Mouse (Mus musculus): ENCODE measurements around the gene Gcnt7. TPM values are rescaled to one million over a fixed set of nuclear protein-coding genes. Genes with fewer than 3 reads are reported as not detected.
A peak's percentile ranks its signal among the peaks of the same experiment; 100 is the strongest.

Gcnt7 gene
- polyA plus RNA-seq, 1 experiment, result not detected

DNA sequence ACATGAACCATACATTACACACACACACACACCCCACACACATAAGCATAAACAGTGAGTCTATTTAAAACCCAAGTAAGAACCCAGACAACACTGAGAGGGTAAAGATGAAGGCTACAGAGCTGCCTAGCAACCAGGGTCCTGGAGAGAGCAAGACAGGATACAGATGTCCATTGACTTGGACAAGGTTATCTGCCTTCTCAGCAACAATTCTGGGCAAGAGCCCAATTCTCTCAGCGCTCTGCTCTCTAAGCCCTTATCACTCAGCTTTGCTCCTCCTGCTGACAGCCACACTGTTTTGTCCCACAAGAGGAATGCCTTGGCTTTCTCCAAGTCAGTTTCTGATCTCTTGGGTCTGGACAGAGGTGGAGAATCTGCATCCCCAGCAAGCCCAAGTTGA is 27.8 kb downstream of the Gcnt7 start:
- DNase-seq (ENCODE audit: low read depth in 1 of 2, low spot score in 2 of 2), result no peak
- WGBS, result 43% methylated on average over 1 of the region's 1 CpGs
- no peaks in the 10 kb centered on the region for H3K36me3 ChIP-seq (ENCODE audit: control insufficient read depth, insufficient read depth, low read length)
- TF ChIP-seq CTCF (IDR thresholded peaks at IDR 0.05; ENCODE audit: extremely low read depth, insufficient read depth, insufficient read length, insufficient replicate concordance) (no peak), POLR2A (IDR thresholded peaks at IDR 0.05; ENCODE audit: low read depth, low read length) (no peak)
- no peaks in the 10 kb centered on the region for H3K27me3 ChIP-seq (ENCODE audit: control insufficient read depth, insufficient read depth, low read length)
- peaks cover 10% of the 10 kb centered on the region; the same call in 1 of the 2 replicates for H3K4me1 ChIP-seq (ENCODE audit: control insufficient read depth, insufficient read depth, insufficient read length)
- H3K27ac ChIP-seq (ENCODE audit: insufficient read depth, low read length), result no peak overlapping the region
- no peak overlapping the region for H3K4me3 ChIP-seq (ENCODE audit: extremely low read depth, insufficient read depth, insufficient read length)

DNA sequence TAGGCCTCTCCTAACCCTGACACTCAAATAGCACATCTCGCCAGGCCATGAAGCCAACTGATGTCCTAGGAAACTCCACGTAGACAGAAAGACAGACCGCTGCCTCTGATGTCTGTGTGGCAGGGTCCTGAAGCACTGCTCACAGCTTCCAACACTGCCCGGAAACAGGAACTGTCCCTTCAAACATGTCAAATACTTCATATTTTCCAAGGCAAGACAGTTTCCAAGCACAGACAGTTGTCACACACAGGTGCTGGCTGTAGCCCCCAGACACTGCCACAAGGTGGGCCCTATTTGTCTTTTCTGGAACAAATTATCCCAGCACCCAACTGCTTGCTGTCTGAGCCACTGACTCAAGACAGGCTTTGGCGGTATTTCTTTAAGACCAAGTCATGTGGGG is 40.2 kb downstream of the Gcnt7 start:
- TF ChIP-seq POLR2A (IDR thresholded peaks at IDR 0.05; ENCODE audit: low read depth, low read length) (no peak), CTCF (IDR thresholded peaks at IDR 0.05; ENCODE audit: extremely low read depth, insufficient read depth, insufficient read length, insufficient replicate concordance) (no peak)
- no peak for DNase-seq (ENCODE audit: low read depth in 1 of 2, low spot score in 2 of 2)
- 90% methylated on average over 5 of the region's 5 CpGs for WGBS
- Histone ChIP-seq H3K27ac (ENCODE audit: insufficient read depth, low read length) (no peak overlapping the region), H3K27me3 (ENCODE audit: control insufficient read depth, insufficient read depth, low read length) (no peaks in the 10 kb centered on the region), H3K4me3 (ENCODE audit: extremely low read depth, insufficient read depth, insufficient read length) (no peak overlapping the region), H3K4me1 (ENCODE audit: control insufficient read depth, insufficient read depth, insufficient read length) (peaks cover 1% of the 10 kb centered on the region; the same call in 1 of the 2 replicates), H3K36me3 (ENCODE audit: control insufficient read depth, insufficient read depth, low read length) (no peaks in the 10 kb centered on the region)

DNA sequence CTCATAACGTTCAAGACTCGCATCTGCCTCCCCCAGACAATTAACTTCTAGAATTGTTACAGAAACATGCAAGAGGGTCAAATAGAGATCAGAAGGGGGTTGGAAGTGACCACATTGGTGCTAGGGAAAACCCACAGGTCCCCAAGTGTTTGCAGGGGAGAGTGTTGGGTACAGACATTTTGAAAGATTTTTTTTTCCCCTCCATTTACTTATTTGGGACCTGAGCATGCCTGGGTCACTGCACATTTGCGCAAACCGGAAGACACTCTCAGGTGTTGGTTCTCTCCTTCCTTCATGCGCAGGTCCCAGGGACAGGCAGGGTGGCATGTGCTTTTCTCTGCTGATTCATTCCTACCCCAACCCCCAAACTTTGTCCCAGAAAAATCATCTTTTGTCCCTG is 41.5 kb downstream of the Gcnt7 start:
- no peak overlapping the region for H3K4me3 ChIP-seq (ENCODE audit: extremely low read depth, insufficient read depth, insufficient read length)
- H3K4me1 ChIP-seq (ENCODE audit: control insufficient read depth, insufficient read depth, insufficient read length), result peaks cover 6% of the 10 kb centered on the region
- H3K36me3 ChIP-seq (ENCODE audit: control insufficient read depth, insufficient read depth, low read length), result no peaks in the 10 kb centered on the region
- no peak for DNase-seq (ENCODE audit: low read depth in 1 of 2, low spot score in 2 of 2)
- H3K27me3 ChIP-seq (ENCODE audit: control insufficient read depth, insufficient read depth, low read length), result no peaks in the 10 kb centered on the region
- 90% methylated on average over 5 of the region's 5 CpGs for WGBS
- TF ChIP-seq CTCF (IDR thresholded peaks at IDR 0.05; ENCODE audit: extremely low read depth, insufficient read depth, insufficient read length, insufficient replicate concordance) (no peak), POLR2A (IDR thresholded peaks at IDR 0.05; ENCODE audit: low read depth, low read length) (no peak)
- no peak overlapping the region for H3K27ac ChIP-seq (ENCODE audit: insufficient read depth, low read length)

DNA sequence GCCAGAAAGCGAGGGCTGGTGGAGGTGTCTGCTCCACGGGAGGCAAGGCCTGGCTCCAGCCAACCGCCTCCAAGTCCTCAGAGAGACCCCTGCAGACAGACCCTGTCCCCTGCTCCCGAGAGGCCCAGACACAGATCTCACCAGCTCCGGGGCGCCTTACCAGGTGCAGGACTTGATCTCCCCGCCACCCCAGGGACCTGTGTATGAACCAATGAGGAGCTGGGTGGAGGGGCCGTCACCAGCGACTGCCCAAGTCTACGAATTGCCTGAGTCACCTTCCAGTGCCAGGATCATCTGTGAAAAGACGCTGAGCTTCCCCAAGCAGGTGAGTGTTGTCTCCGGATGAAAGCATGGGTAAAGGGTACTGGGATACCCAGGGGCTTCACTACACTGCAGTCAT is 42.2 kb downstream of the Gcnt7 start:
- TF ChIP-seq CTCF (IDR thresholded peaks at IDR 0.05; ENCODE audit: extremely low read depth, insufficient read depth, insufficient read length, insufficient replicate concordance), result no peak
- TF ChIP-seq POLR2A (IDR thresholded peaks at IDR 0.05; ENCODE audit: low read depth, low read length), result no peak
- H3K27me3 ChIP-seq (ENCODE audit: control insufficient read depth, insufficient read depth, low read length), result no peaks in the 10 kb centered on the region
- no peak for DNase-seq (ENCODE audit: low read depth in 1 of 2, low spot score in 2 of 2)
- H3K4me3 ChIP-seq (ENCODE audit: extremely low read depth, insufficient read depth, insufficient read length), result no peak overlapping the region
- H3K36me3 ChIP-seq (ENCODE audit: control insufficient read depth, insufficient read depth, low read length), result no peaks in the 10 kb centered on the region
- H3K4me1 ChIP-seq (ENCODE audit: control insufficient read depth, insufficient read depth, insufficient read length), result peaks cover 6% of the 10 kb centered on the region
- 69% methylated on average over 12 of the region's 12 CpGs for WGBS
- no peak overlapping the region for H3K27ac ChIP-seq (ENCODE audit: insufficient read depth, low read length)

DNA sequence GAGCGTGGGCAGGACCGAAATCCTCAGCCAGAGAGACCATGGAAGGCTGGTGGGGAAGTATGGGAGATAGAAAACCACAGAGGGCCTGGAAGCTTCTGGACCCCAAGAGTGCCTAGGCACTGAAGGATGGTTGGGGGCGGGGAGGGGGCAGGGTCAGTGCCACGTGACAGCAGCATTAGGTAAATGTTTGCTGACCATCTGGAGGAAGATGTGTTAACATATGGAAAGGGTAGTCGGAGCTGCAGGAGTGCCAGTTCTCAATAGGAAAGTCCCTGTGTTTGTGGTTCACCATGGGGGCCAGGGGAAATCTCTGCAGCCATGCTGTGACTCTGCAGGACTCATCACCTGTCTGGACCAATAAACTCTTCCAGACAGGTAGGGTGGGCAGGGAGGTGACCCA is 44.5 kb downstream of the Gcnt7 start:
- 69% methylated on average over 5 of the region's 5 CpGs for WGBS

DNA sequence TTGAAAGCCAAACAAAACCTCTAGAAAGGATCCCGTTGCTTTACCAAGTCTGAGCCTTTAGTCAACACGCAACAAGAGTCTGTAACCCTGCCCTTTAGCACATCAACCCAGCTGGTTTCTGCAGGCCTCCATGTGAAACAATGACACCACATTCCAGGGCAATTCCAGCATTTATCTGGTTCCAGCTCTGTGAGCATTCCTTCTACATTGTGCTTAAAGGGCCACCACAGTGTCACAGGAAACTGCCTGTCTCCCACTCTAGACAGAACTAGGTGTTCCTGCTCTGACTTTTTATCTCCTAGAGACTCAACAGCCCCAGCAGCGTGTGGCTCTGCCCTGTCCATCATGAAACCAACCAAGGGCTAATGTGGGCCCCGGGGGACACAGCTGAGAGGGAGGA is 45.1 kb downstream of the Gcnt7 start:
- no peak for DNase-seq (ENCODE audit: low read depth in 1 of 2, low spot score in 2 of 2)
- Histone ChIP-seq H3K27ac (ENCODE audit: insufficient read depth, low read length) (no peak overlapping the region), H3K27me3 (ENCODE audit: control insufficient read depth, insufficient read depth, low read length) (no peaks in the 10 kb centered on the region), H3K36me3 (ENCODE audit: control insufficient read depth, insufficient read depth, low read length) (no peaks in the 10 kb centered on the region), H3K4me3 (ENCODE audit: extremely low read depth, insufficient read depth, insufficient read length) (no peak overlapping the region), H3K4me1 (ENCODE audit: control insufficient read depth, insufficient read depth, insufficient read length) (peaks cover 6% of the 10 kb centered on the region)
- TF ChIP-seq CTCF (IDR thresholded peaks at IDR 0.05; ENCODE audit: extremely low read depth, insufficient read depth, insufficient read length, insufficient replicate concordance), result no peak
- no peak for TF ChIP-seq POLR2A (IDR thresholded peaks at IDR 0.05; ENCODE audit: low read depth, low read length)
- WGBS, result 42% methylated on average over 4 of the region's 4 CpGs

More for the DNA sequence above, 44.5 kb downstream of the Gcnt7 start:
- Histone ChIP-seq H3K4me1 (ENCODE audit: control insufficient read depth, insufficient read depth, insufficient read length) (peaks cover 6% of the 10 kb centered on the region), H3K27ac (ENCODE audit: insufficient read depth, low read length) (no peak overlapping the region), H3K36me3 (ENCODE audit: control insufficient read depth, insufficient read depth, low read length) (no peaks in the 10 kb centered on the region), H3K4me3 (ENCODE audit: extremely low read depth, insufficient read depth, insufficient read length) (no peak overlapping the region), H3K27me3 (ENCODE audit: control insufficient read depth, insufficient read depth, low read length) (no peaks in the 10 kb centered on the region)
- no peak for DNase-seq (ENCODE audit: low read depth in 1 of 2, low spot score in 2 of 2)
- TF ChIP-seq POLR2A (IDR thresholded peaks at IDR 0.05; ENCODE audit: low read depth, low read length) (no peak), CTCF (IDR thresholded peaks at IDR 0.05; ENCODE audit: extremely low read depth, insufficient read depth, insufficient read length, insufficient replicate concordance) (no peak)

DNA sequence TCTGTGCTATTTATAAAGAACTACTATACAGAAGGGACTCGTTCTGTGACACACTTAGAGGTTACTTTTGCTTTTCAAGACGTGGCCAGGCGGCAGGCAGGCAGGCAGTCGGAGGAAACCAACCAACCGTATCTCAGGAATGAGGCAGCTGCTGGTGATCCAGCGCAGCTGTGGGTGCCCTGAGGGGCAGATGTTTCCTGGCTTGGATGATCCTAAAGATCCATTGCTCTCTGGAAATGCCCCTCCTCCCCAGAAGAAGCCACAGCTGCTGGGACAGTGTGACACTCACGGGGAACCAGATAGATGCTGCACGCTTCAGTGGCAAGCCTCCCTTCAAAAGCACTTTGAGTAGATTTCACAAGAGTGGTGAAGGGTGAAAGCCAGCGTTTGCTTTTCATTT is 45.9 kb downstream of the Gcnt7 start:
- no peak for TF ChIP-seq CTCF (IDR thresholded peaks at IDR 0.05; ENCODE audit: extremely low read depth, insufficient read depth, insufficient read length, insufficient replicate concordance)
- TF ChIP-seq POLR2A (IDR thresholded peaks at IDR 0.05; ENCODE audit: low read depth, low read length), result no peak
- no peak for DNase-seq (ENCODE audit: low read depth in 1 of 2, low spot score in 2 of 2)
- no peaks in the 10 kb centered on the region for H3K36me3 ChIP-seq (ENCODE audit: control insufficient read depth, insufficient read depth, low read length)
- WGBS, result 6% methylated on average over 9 of the region's 9 CpGs
- peak overlapping the region; percentile 53 for H3K4me3 ChIP-seq (ENCODE audit: extremely low read depth, insufficient read depth, insufficient read length)
- no peaks in the 10 kb centered on the region for H3K27me3 ChIP-seq (ENCODE audit: control insufficient read depth, insufficient read depth, low read length)
- H3K27ac ChIP-seq (ENCODE audit: insufficient read depth, low read length), result no peak overlapping the region
- peaks cover 9% of the 10 kb centered on the region for H3K4me1 ChIP-seq (ENCODE audit: control insufficient read depth, insufficient read depth, insufficient read length)

All from spleen, adult 2 months (tissue).